Mouse (Mus musculus) ES-E14 (cell line): ENCODE measurements around the gene Itga9. TPM values are rescaled to one million over a fixed set of nuclear protein-coding genes. Genes with fewer than 3 reads are reported as not detected.
A peak's percentile ranks its signal among the peaks of the same experiment; 100 is the strongest.

Experiments used
- DNase-seq: peaks from one replicate; pipeline ENCODE4 v3.0.0-alpha.2; 2013; ENCODE audit warnings: low read depth, low spot score
- H3K27ac ChIP-seq: 2 replicates; pipeline ENCODE4 v1.5.1; 2012; ENCODE audit warnings: low read depth, mild to moderate bottlenecking, low read length, moderate library complexity, mixed read lengths; ENCODE audit not compliant: poor library complexity, insufficient read depth, severe bottlenecking
- H3K36me3 ChIP-seq: 2 replicates; pipeline ENCODE4 v1.6.1; 2012; ENCODE audit warnings: mild to moderate bottlenecking, low read length, moderate library complexity, mixed read lengths; ENCODE audit not compliant: control insufficient read depth, poor library complexity, insufficient read depth, severe bottlenecking
- H3K4me1 ChIP-seq, 2 experiments: fragments of 150-350 bp in 1 of 2; sonication (generic) in 1 of 2; 2 replicates each; pipeline ENCODE4 v1.6.1; 2012; ENCODE audit warnings: low read length in 2 of 2, mild to moderate bottlenecking in 1 of 2, mixed read lengths in 1 of 2; ENCODE audit not compliant: control insufficient read depth in 2 of 2, insufficient read depth in 2 of 2, poor library complexity in 1 of 2
- H3K4me3 ChIP-seq, 2 experiments: fragments of 150-350 bp in 1 of 2; sonication (generic) in 1 of 2; 2 replicates each; pipeline ENCODE4 v1.5.1; 2012; ENCODE audit warnings: low read length in 2 of 2, low read depth in 1 of 2, mild to moderate bottlenecking in 1 of 2, mixed read lengths in 1 of 2; ENCODE audit not compliant: insufficient read depth in 1 of 2, poor library complexity in 1 of 2, severe bottlenecking in 1 of 2
- H3K9ac ChIP-seq: 2 replicates; pipeline ENCODE4 v1.6.1; 2012; ENCODE audit warnings: low read depth, mild to moderate bottlenecking, low read length, mixed read lengths; ENCODE audit not compliant: poor library complexity, insufficient read depth, severe bottlenecking
- H3K9me3 ChIP-seq: fragments of 150-350 bp; sonication (generic); 2 replicates; pipeline ENCODE4 v1.6.1; 2012; ENCODE audit warnings: low read depth, mild to moderate bottlenecking, low read length; ENCODE audit not compliant: control insufficient read depth, insufficient read depth
- CHD2 ChIP-seq: IDR thresholded peaks from 2 replicates; pipeline ENCODE4 v1.6.1; 2014; ENCODE audit warnings: mild to moderate bottlenecking, low read depth, low read length, inconsistent platforms
- HCFC1 ChIP-seq: IDR thresholded peaks from 2 replicates; pipeline ENCODE4 v1.6.1; 2012; ENCODE audit warnings: low read length, inconsistent platforms, borderline replicate concordance; ENCODE audit not compliant: insufficient read depth
- MAFK ChIP-seq: IDR thresholded peaks from 2 replicates; pipeline ENCODE4 v1.6.1; 2014; ENCODE audit warnings: mild to moderate bottlenecking, low read depth, low read length, inconsistent platforms; ENCODE audit not compliant: insufficient read depth
- ZC3H11A ChIP-seq: IDR thresholded peaks from 2 replicates; pipeline ENCODE4 v1.6.1; 2012; ENCODE audit warnings: low read depth, mild to moderate bottlenecking, inconsistent platforms, low read length, borderline replicate concordance
- ZNF384 ChIP-seq: IDR thresholded peaks from 2 replicates; pipeline ENCODE4 v1.6.1; 2012; ENCODE audit warnings: low read depth, low read length, inconsistent platforms
- in situ Hi-C, 2 experiments: fragments of 600-800 bp; cut with MboI; formaldehyde crosslinking; loops; one replicate each; pipeline ENCODE4 v1.15.1; 2025; ENCODE audit warnings: low sequenced_read_pairs in 2 of 2, inconsistent platforms in 1 of 2; ENCODE audit not compliant: unreplicated experiment in 2 of 2
- total RNA-seq: library from RNA; depleted of rRNA; stranded (reverse); fragments of 300-350 nt; gene quantifications from 2 replicates; pipeline ENCODE4 v1.2.3, GENCODE M21; 2012

The Itga9 gene
- total RNA-seq, 1 experiment, result 19.7 TPM

DNA sequence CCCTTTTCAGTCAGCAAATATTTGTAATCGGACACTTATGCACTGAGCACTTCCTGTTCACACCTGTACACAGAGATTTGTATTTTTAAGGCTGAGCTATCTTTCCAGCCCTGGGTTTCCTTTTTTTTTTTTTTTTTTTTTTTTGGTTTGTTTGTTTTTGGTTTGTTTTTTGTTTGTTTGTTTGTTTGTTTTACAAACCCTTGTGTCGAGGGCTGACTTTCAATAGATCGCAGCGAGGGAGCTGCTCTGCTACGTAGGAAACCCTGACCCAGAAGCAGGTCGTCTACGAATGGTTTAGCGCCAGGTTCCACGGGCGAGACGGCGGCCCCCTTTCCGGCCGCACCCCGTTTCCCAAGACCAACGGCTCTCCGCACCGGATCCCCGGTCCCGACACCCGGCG, 68.3 kb downstream of the Itga9 start:
- no peak for DNase-seq
- H3K27ac ChIP-seq, result no peak overlapping the region
- TF ChIP-seq ZNF384 (peak; percentile 21; the same call in 1 of the 2 replicates), MAFK (no peak)
- no peaks in the 10 kb centered on the region for H3K9me3 ChIP-seq
- in situ Hi-C loops, result no loop called here
- no peak overlapping the region for H3K9ac ChIP-seq
- H3K4me3 ChIP-seq, result no peak overlapping the region
- peaks cover 4% of the 10 kb centered on the region; the same call in 1 of the 2 replicates for H3K36me3 ChIP-seq
- H3K4me1 ChIP-seq, result 0 out of 4 replicates have a peak, but pooled peaks cover 0 to 4% of the 10 kb centered on the region in 2 experiments

DNA sequence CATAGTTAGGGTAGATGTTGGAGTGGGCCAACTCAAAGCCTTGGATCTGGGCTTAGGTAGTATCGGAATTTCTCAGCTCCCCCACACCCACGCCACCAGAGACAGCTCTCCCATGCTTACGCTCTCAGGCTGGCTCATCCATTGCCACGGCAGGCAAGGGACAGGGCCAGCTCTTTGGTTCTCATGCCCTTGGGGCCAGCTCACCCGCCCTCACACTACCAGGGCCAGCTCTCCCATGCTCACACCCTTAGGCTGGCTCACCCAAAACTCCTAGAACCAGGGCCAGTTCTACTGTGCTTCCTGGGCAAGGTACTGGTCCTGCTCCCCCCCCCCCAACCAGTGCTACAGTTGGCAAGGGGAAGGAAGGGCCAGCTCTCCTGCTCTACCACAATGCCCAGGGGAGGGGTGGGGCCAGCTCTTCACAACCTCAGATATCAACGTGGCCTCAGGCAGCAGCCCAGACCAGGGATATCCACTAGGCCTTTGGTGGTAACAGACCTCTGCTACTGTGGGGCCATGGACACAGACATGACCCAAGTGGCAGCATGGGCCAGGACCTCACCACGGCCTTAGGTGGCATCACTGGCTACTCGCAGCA, 69.2 kb downstream of the Itga9 start:
- no peak overlapping the region for H3K27ac ChIP-seq

DNA sequence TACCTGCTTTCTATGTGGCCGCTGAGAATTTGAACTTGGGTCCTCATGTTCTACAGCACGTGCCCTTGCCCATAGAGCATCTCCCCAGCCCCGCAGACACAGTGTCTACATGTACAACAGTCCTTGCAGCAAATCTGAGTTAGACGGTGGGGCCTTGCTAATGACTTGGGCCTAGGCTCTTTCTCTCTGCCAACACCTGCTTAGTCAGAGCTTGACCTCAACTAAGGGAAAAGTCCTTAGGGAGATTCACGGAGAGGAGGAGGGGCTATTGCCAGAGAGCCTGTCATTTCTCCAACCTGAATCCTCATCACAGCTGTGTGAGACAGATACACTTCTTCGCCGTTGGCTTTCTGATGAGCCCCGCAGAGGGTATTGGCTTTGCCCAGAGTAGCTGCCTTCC, 70.2 kb downstream of the Itga9 start:
- H3K36me3 ChIP-seq, result peaks cover 4% of the 10 kb centered on the region; the same call in 1 of the 2 replicates
- H3K9me3 ChIP-seq, result no peaks in the 10 kb centered on the region
- H3K4me3 ChIP-seq, result no peak overlapping the region
- H3K4me1 ChIP-seq, result 0 out of 4 replicates have a peak, but pooled peaks cover 0 to 2% of the 10 kb centered on the region in 2 experiments
- no peak for DNase-seq
- in situ Hi-C loops, result no loop called here
- H3K9ac ChIP-seq, result no peak overlapping the region
- no peak for TF ChIP-seq ZC3H11A
- TF ChIP-seq HCFC1, result no peak
- no peak for TF ChIP-seq MAFK
- TF ChIP-seq ZNF384, result no peak
- TF ChIP-seq CHD2, result no peak
- H3K27ac ChIP-seq, result no peak overlapping the region

More for the DNA sequence above, 69.2 kb downstream of the Itga9 start:
- DNase-seq, result no peak
- H3K4me3 ChIP-seq, result no peak overlapping the region
- no peaks in the 10 kb centered on the region for H3K9me3 ChIP-seq
- H3K36me3 ChIP-seq, result peaks cover 4% of the 10 kb centered on the region; the same call in 1 of the 2 replicates
- in situ Hi-C loops, result no loop called here
- H3K9ac ChIP-seq, result no peak overlapping the region
- 0 out of 4 replicates have a peak, but pooled peaks cover 0 to 4% of the 10 kb centered on the region in 2 experiments for H3K4me1 ChIP-seq
- TF ChIP-seq MAFK (no peak), CHD2 (no peak), ZC3H11A (no peak), ZNF384 (no peak), HCFC1 (no peak)

DNA sequence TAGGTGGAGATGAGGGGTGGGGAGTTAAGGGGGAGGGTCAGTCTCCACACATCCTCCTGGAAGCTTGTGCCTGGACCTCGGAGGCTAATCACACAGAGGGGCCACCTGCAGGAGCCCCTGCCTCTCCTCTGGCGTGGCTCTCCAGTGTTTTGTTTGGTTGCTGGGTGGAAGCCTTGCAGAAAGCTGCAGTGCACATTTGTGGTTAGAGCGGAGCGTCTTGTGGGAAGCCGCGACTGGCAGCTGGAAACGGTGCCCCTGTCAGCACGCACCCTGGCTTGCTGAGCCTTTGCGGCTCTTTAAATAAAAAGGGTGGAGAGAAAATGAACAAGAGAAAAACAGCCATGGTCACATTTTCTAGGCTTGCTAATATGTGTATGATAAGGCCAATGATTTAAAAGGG, 70.9 kb downstream of the Itga9 start:
- Histone ChIP-seq H3K4me1 (0 out of 4 replicates have a peak, but pooled peaks cover 0 to 2% of the 10 kb centered on the region in 2 experiments), H3K9me3 (no peaks in the 10 kb centered on the region), H3K9ac (no peak overlapping the region), H3K36me3 (peaks cover 2% of the 10 kb centered on the region; the same call in 1 of the 2 replicates), H3K27ac (no peak overlapping the region), H3K4me3 (no peak overlapping the region)
- no peak for TF ChIP-seq CHD2
- TF ChIP-seq MAFK, result no peak
- TF ChIP-seq HCFC1, result no peak
- no peak for TF ChIP-seq ZC3H11A
- TF ChIP-seq ZNF384, result no peak
- in situ Hi-C loops, result no loop called here
- DNase-seq, result no peak
